Mouse (Mus musculus): ENCODE data around the gene Ush1c.

DNA sequence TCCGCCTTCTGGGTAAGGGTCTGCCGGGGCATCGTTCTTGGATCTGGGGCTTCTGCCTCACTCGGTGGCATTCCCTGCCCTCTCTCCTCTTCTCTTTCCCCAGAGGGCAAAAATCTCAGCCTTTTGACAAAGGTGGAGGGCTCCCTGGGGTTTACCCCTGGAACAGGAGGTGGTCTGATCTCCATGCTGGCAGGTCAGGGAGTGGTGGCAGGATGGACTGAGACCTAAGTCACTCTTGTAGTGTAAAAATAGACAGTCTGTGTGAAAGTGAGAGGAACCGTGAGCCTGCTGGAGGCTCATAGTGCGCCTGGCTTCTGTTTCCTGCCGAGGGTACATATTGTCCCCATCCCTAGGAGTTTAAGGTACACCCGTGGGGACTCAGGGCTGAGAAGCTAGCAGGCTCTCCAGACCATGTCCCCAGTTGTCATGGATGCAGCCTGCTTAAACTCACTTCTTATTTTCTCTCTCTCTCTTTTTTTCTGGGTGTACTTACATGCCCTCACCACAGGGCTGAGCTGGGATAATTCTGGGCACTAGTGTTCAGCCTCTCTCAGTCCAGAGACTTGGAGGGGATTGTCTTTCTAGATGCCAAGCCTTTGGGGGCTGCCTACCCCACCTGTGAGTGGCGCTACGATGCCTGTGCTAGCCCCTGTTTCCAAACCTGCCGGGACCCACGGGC lies 47.0 kb upstream of the Ush1c start:
- no peak for TF ChIP-seq SMC3 (IDR thresholded peaks at IDR 0.05; ENCODE audit: low read depth, low read length)
- TF ChIP-seq USF2 (IDR thresholded peaks at IDR 0.05; ENCODE audit: borderline replicate concordance in 1 of 2, insufficient read depth in 1 of 2, low read depth in 1 of 2, low read length in 2 of 2) = no peak
- TF ChIP-seq ZNF384 (IDR thresholded peaks at IDR 0.05; ENCODE audit: low read depth, low read length) = no peak
- no peak for TF ChIP-seq BHLHE40 (IDR thresholded peaks at IDR 0.05; ENCODE audit: borderline replicate concordance, low read depth, low read length)
